Mouse (Mus musculus) urinary bladder, postnatal 25 days (tissue): ENCODE data around the gene Olfr444.

Experiments
- DNase-seq: peaks from one replicate; pipeline ENCODE4 v3.0.0; 2022; ENCODE audit warnings: low spot score

Gene Olfr444

GRCm38 (mm10) chr6:42948767-42949166, at the start of gene Olfr444:
Gene Olfr444 (plus strand): TSS chr6:42949067.
- no peak for DNase-seq

GRCm38 (mm10) chr6:42900345-42900744, 48.5 kb upstream of the Olfr444 start:
- DNase-seq = no peak

GRCm38 (mm10) chr6:42908578-42908977, 40.3 kb upstream of the Olfr444 start, which contains the start of gene Olfr447:
Gene Olfr447 (plus strand): TSS chr6:42908878.
- no peak for DNase-seq

GRCm38 (mm10) chr6:42921077-42921476, 27.8 kb upstream of the Olfr444 start, which contains the start of gene Olfr446:
Gene Olfr446 (plus strand): TSS chr6:42921377.
- DNase-seq = no peak

- no peak for DNase-seq
Measured at GRCm38 (mm10) chr6:42980377-42980776, 31.5 kb downstream of the Olfr444 start.
